In genomic region chr2:78311766-78312491, GRCm38 (mm10) we compare ENCODE assay signal across 19 mouse cellular contexts.
DNase-seq lines count a peak whose midpoint lies in the region; ATAC-seq lines count a peak whose summit lies in the region.
"Had no signal": no experiment of that assay in that cellular context is flagged by ENCODE, and none has a peak within 500 bp of the region (broad histone marks: within the 10 kb centered on the region; RNA-seq: fewer than 3 reads in every experiment).

No protein-coding gene starts in this region.

- H3K9ac ChIP-seq in forebrain, embryonic 14.5 days (ENCODE audit: low read length): no peak overlapping the region; the same call in 1 of the 2 replicates
- no peak overlapping the region for H3K9ac ChIP-seq in neural tube, embryonic 12.5 days
- no peak overlapping the region for H3K9ac ChIP-seq in neural tube, embryonic 15.5 days (replicated peaks)
- H3K9ac ChIP-seq: heart, embryonic 12.5 days; limb, embryonic 15.5 days; midbrain, embryonic 12.5 days; stomach, embryonic 15.5 days had no signal

- no peak overlapping the region for H3K4me3 ChIP-seq in forebrain, embryonic 14.5 days (ENCODE audit: low read depth, low read length)
- no peak overlapping the region for H3K4me3 ChIP-seq in forebrain, embryonic 10.5 days
- H3K4me3 ChIP-seq in neural tube, embryonic 12.5 days: no peak overlapping the region
- no peak overlapping the region for H3K4me3 ChIP-seq in neural tube, embryonic 15.5 days (replicated peaks)
- H3K4me3 ChIP-seq: heart, embryonic 12.5 days; limb, embryonic 15.5 days; midbrain, embryonic 12.5 days; stomach, embryonic 15.5 days had no signal

- H3K36me3 ChIP-seq in forebrain, embryonic 14.5 days (ENCODE audit: control insufficient read depth, insufficient read depth, low read length): no peaks in the 10 kb centered on the region
- no peaks in the 10 kb centered on the region for H3K36me3 ChIP-seq in forebrain, embryonic 10.5 days (replicated peaks)
- no peaks in the 10 kb centered on the region for H3K36me3 ChIP-seq in neural tube, embryonic 12.5 days
- no peaks in the 10 kb centered on the region for H3K36me3 ChIP-seq in neural tube, embryonic 15.5 days
- H3K36me3 ChIP-seq: heart, embryonic 12.5 days; limb, embryonic 15.5 days; midbrain, embryonic 12.5 days; stomach, embryonic 15.5 days had no signal

- no peaks in the 10 kb centered on the region; the same call in 1 of the 2 replicates for H3K4me1 ChIP-seq in forebrain, embryonic 14.5 days (ENCODE audit: control insufficient read depth, insufficient read depth, low read length)
- peaks cover 5% of the 10 kb centered on the region; the same call in 1 of the 2 replicates for H3K4me1 ChIP-seq in forebrain, embryonic 10.5 days
- no peaks in the 10 kb centered on the region for H3K4me1 ChIP-seq in neural tube, embryonic 12.5 days
- no peaks in the 10 kb centered on the region for H3K4me1 ChIP-seq in neural tube, embryonic 15.5 days
- H3K4me1 ChIP-seq: heart, embryonic 12.5 days; limb, embryonic 15.5 days; midbrain, embryonic 12.5 days; stomach, embryonic 15.5 days had no signal

- ATAC-seq in forebrain, embryonic 14.5 days: peak; percentile 29; the same call in 1 of the 2 replicates
- peak; percentile 44; the same call in 1 of the 2 replicates for ATAC-seq in neural tube, embryonic 12.5 days (ENCODE audit: low FRiP score, low read depth)
- ATAC-seq in neural tube, embryonic 15.5 days (ENCODE audit: low FRiP score): no peak
- no peak for ATAC-seq in CD4-positive, CD25-positive, alpha-beta regulatory T cell, adult 4 months
- ATAC-seq: Patski had no signal

- H3K27ac ChIP-seq in forebrain, embryonic 14.5 days (ENCODE audit: low read depth, low read length): no peak overlapping the region
- H3K27ac ChIP-seq in forebrain, embryonic 10.5 days: no peak overlapping the region
- no peak overlapping the region for H3K27ac ChIP-seq in neural tube, embryonic 12.5 days
- no peak overlapping the region for H3K27ac ChIP-seq in neural tube, embryonic 15.5 days (replicated peaks)
- H3K27ac ChIP-seq: limb, embryonic 15.5 days; midbrain, embryonic 12.5 days; stomach, embryonic 15.5 days had no signal

- no peak overlapping the region for H3K4me2 ChIP-seq in forebrain, embryonic 14.5 days (ENCODE audit: low read length)
- H3K4me2 ChIP-seq in neural tube, embryonic 12.5 days (replicated peaks): no peak overlapping the region
- H3K4me2 ChIP-seq in neural tube, embryonic 15.5 days: no peak overlapping the region
- H3K4me2 ChIP-seq: heart, embryonic 12.5 days; limb, embryonic 15.5 days; midbrain, embryonic 12.5 days; stomach, embryonic 15.5 days had no signal

- no peaks in the 10 kb centered on the region for H3K9me3 ChIP-seq in forebrain, embryonic 14.5 days (replicated peaks; ENCODE audit: control insufficient read depth, low read length)
- no peaks in the 10 kb centered on the region for H3K9me3 ChIP-seq in forebrain, embryonic 10.5 days
- no peaks in the 10 kb centered on the region for H3K9me3 ChIP-seq in neural tube, embryonic 12.5 days
- no peaks in the 10 kb centered on the region for H3K9me3 ChIP-seq in neural tube, embryonic 15.5 days (replicated peaks)
- H3K9me3 ChIP-seq: heart, embryonic 12.5 days; limb, embryonic 15.5 days; midbrain, embryonic 12.5 days; stomach, embryonic 15.5 days had no signal

- no peaks in the 10 kb centered on the region for H3K27me3 ChIP-seq in forebrain, embryonic 14.5 days (replicated peaks; ENCODE audit: control insufficient read depth, insufficient read depth, low read length)
- no peaks in the 10 kb centered on the region for H3K27me3 ChIP-seq in forebrain, embryonic 10.5 days (ENCODE audit: poor library complexity, severe bottlenecking)
- no peaks in the 10 kb centered on the region for H3K27me3 ChIP-seq in neural tube, embryonic 12.5 days (replicated peaks)
- no peaks in the 10 kb centered on the region for H3K27me3 ChIP-seq in neural tube, embryonic 15.5 days (replicated peaks)
- H3K27me3 ChIP-seq: heart, embryonic 12.5 days; limb, embryonic 15.5 days; midbrain, embryonic 12.5 days; Patski; stomach, embryonic 15.5 days had no signal

- 51% methylated on average over 13 of the region's 13 CpGs for WGBS in forebrain, embryonic 14.5 days
- WGBS in forebrain, embryonic 10.5 days: 87% methylated on average over 13 of the region's 13 CpGs
- WGBS in neural tube, embryonic 12.5 days: 65% methylated on average over 13 of the region's 13 CpGs
- WGBS in neural tube, embryonic 15.5 days: 55% methylated on average over 13 of the region's 13 CpGs

- DNase-seq in forebrain, embryonic 14.5 days (ENCODE audit: low spot score): peak; percentile 11
- no peak for DNase-seq in forebrain, embryonic 10.5 days (ENCODE audit: extremely low spot score, low spot score)
- peak; percentile 39 to 52 for DNase-seq in cerebellum, postnatal 25 days
- DNase-seq in adrenal gland, postnatal 25 days: no peak
- DNase-seq: gastrocnemius, postnatal 36 days; heart, postnatal 4 days; kidney, adult 11 months; kidney, postnatal 10 days; lung, adult 18-20 months; lung, postnatal 36 days; right cerebral cortex, adult 18-20 months had no signal

Comparison
In these comparisons a context has a peak if more than half of its experiments do, and no peak if none do; other contexts are left out.
1. ATAC-seq: peak in forebrain, embryonic 14.5 days (single experiment) and neural tube, embryonic 12.5 days (single experiment); none in neural tube, embryonic 15.5 days (single experiment) and CD4-positive, CD25-positive, alpha-beta regulatory T cell, adult 4 months (single experiment).
2. DNase-seq: peak in forebrain, embryonic 14.5 days (single experiment) and cerebellum, postnatal 25 days (2 of 2); none in forebrain, embryonic 10.5 days (single experiment) and adrenal gland, postnatal 25 days (single experiment).